Mouse (Mus musculus): ENCODE measurements around the gene Gm2174. TPM values are rescaled to one million over a fixed set of nuclear protein-coding genes. Genes with fewer than 3 reads are reported as not detected.

The Gm2174 gene
- not detected for polyA plus RNA-seq (2012; fragmentation: generic; extraction: Trizol)
- long read RNA-seq, experiment 1: 0 reads
- long read RNA-seq, experiment 2: 0 reads

- no peaks in the 10 kb centered on the region for H3K79me2 ChIP-seq (ENCODE audit: control insufficient read depth, insufficient read depth)
- no peak within 1 kb of the TSS for H3ac ChIP-seq (ENCODE audit: control insufficient read depth, insufficient read length, low read depth)
- no peak within 1 kb of the TSS for H3K4me3 ChIP-seq (ENCODE audit: insufficient read depth, poor library complexity, severe bottlenecking)
- peaks cover 5% of the 10 kb centered on the region for H3K27me3 ChIP-seq (ENCODE audit: control insufficient read depth, insufficient read depth, insufficient read length)
- H3K79me3 ChIP-seq (ENCODE audit: low read depth): no peaks in the 10 kb centered on the region
- TF ChIP-seq USF1 (IDR thresholded peaks at IDR 0.05; ENCODE audit: low read depth) (no peak), MYOG (IDR thresholded peaks at IDR 0.05; ENCODE audit: control insufficient read depth, extremely low read depth, insufficient read length) (no peak), CEBPB (IDR thresholded peaks at IDR 0.05; ENCODE audit: low read depth) (no peak), MAX (IDR thresholded peaks at IDR 0.05) (no peak), MYOD1 (IDR thresholded peaks at IDR 0.05; ENCODE audit: control insufficient read depth, insufficient read length, low read depth) (no peak), CTCF (IDR thresholded peaks at IDR 0.05; ENCODE audit: control insufficient read depth, insufficient read depth, insufficient read length) (no peak), FOSL1 (IDR thresholded peaks at IDR 0.05; ENCODE audit: insufficient read depth, low read length, poor library complexity, severe bottlenecking) (no peak)
- H3K36me3 ChIP-seq (ENCODE audit: control insufficient read depth, insufficient read depth): no peaks in the 10 kb centered on the region
Observed at GRCm38 (mm10) chrX:56447524-56448015, at the start of gene Gm2174. Gm2174 (plus strand) TSS chrX:56447965.

GRCm38 (mm10) chrX:56404646-56405045 lies 43.1 kb upstream of the Gm2174 start:
- Histone ChIP-seq H3K79me2 (ENCODE audit: control insufficient read depth, insufficient read depth) (no peaks in the 10 kb centered on the region), H3ac (ENCODE audit: control insufficient read depth, insufficient read length, low read depth) (no peak overlapping the region), H3K27me3 (ENCODE audit: control insufficient read depth, insufficient read depth, insufficient read length) (no peaks in the 10 kb centered on the region), H3K4me3 (ENCODE audit: insufficient read depth, poor library complexity, severe bottlenecking) (no peak overlapping the region), H3K36me3 (ENCODE audit: control insufficient read depth, insufficient read depth) (no peaks in the 10 kb centered on the region), H3K79me3 (ENCODE audit: low read depth) (no peaks in the 10 kb centered on the region)
- no peak for TF ChIP-seq MYOG (IDR thresholded peaks at IDR 0.05; ENCODE audit: control insufficient read depth, extremely low read depth, insufficient read length)
- TF ChIP-seq CTCF (IDR thresholded peaks at IDR 0.05; ENCODE audit: control insufficient read depth, insufficient read depth, insufficient read length): no peak
- no peak for TF ChIP-seq FOSL1 (IDR thresholded peaks at IDR 0.05; ENCODE audit: insufficient read depth, low read length, poor library complexity, severe bottlenecking)
- no peak for TF ChIP-seq MYOD1 (IDR thresholded peaks at IDR 0.05; ENCODE audit: control insufficient read depth, insufficient read length, low read depth)
- no peak for TF ChIP-seq MAX (IDR thresholded peaks at IDR 0.05)
- no peak for TF ChIP-seq CEBPB (IDR thresholded peaks at IDR 0.05; ENCODE audit: low read depth)

DNA sequence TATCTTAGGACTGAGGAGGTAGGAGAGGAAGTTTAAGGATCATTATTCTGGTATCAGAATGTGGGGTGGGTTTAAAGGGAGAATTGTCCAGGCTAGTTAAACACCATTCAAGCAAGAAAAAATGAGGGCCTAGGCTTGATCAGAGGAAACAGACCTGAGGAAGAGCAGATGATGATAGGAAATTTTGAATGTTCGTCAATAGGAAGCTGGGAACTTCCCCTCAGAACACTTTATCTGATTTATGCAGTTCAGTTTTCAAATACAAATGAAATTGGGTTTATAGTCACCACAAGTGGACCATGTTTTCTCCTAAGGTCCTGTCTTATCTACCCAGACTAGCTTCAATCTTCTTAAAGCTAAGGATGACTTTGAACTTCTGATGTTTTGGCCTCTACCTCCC lies 42.3 kb upstream of the Gm2174 start:
- TF ChIP-seq USF1 (IDR thresholded peaks at IDR 0.05; ENCODE audit: low read depth): no peak
- no peak overlapping the region for H3K4me3 ChIP-seq (ENCODE audit: insufficient read depth, poor library complexity, severe bottlenecking)

GRCm38 (mm10) chrX:56406128-56406527 lies 41.6 kb upstream of the Gm2174 start:
- Histone ChIP-seq H3K27me3 (ENCODE audit: control insufficient read depth, insufficient read depth, insufficient read length) (no peaks in the 10 kb centered on the region), H3K79me2 (ENCODE audit: control insufficient read depth, insufficient read depth) (no peaks in the 10 kb centered on the region), H3K4me3 (ENCODE audit: insufficient read depth, poor library complexity, severe bottlenecking) (no peak overlapping the region), H3K79me3 (ENCODE audit: low read depth) (no peaks in the 10 kb centered on the region), H3K36me3 (ENCODE audit: control insufficient read depth, insufficient read depth) (no peaks in the 10 kb centered on the region), H3ac (ENCODE audit: control insufficient read depth, insufficient read length, low read depth) (no peak overlapping the region)
- TF ChIP-seq MYOG (IDR thresholded peaks at IDR 0.05; ENCODE audit: control insufficient read depth, extremely low read depth, insufficient read length) (no peak), FOSL1 (IDR thresholded peaks at IDR 0.05; ENCODE audit: insufficient read depth, low read length, poor library complexity, severe bottlenecking) (no peak), USF1 (IDR thresholded peaks at IDR 0.05; ENCODE audit: low read depth) (no peak), MYOD1 (IDR thresholded peaks at IDR 0.05; ENCODE audit: control insufficient read depth, insufficient read length, low read depth) (no peak), MAX (IDR thresholded peaks at IDR 0.05) (no peak), CEBPB (IDR thresholded peaks at IDR 0.05; ENCODE audit: low read depth) (no peak), CTCF (IDR thresholded peaks at IDR 0.05; ENCODE audit: control insufficient read depth, insufficient read depth, insufficient read length) (no peak)

More for the DNA sequence above, 42.3 kb upstream of the Gm2174 start:
- H3K27me3 ChIP-seq (ENCODE audit: control insufficient read depth, insufficient read depth, insufficient read length): no peaks in the 10 kb centered on the region
- H3ac ChIP-seq (ENCODE audit: control insufficient read depth, insufficient read length, low read depth): no peak overlapping the region
- H3K79me3 ChIP-seq (ENCODE audit: low read depth): no peaks in the 10 kb centered on the region
- H3K36me3 ChIP-seq (ENCODE audit: control insufficient read depth, insufficient read depth): no peaks in the 10 kb centered on the region
- H3K79me2 ChIP-seq (ENCODE audit: control insufficient read depth, insufficient read depth): no peaks in the 10 kb centered on the region

DNA sequence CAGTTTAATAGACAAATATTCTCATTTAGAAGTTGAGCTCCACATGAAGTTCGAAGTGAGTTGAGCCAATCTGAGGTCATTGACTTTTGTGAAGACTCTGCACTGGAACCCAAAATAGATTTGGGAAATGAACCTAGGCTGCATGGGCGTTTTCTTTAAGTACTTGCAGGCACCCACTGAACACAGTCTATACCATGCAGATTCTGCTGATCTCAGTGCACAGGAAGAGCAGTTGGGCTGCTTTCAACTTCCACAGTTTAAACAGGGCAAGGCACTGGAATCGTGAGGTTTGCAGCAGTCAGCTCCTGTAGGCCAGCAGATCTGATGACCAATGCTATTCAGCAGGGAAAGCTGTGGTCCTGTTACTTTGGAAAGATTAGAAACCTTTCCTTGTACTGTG lies 31.5 kb upstream of the Gm2174 start:
- Histone ChIP-seq H3ac (ENCODE audit: control insufficient read depth, insufficient read length, low read depth) (no peak overlapping the region), H3K79me3 (ENCODE audit: low read depth) (no peaks in the 10 kb centered on the region), H3K79me2 (ENCODE audit: control insufficient read depth, insufficient read depth) (no peaks in the 10 kb centered on the region), H3K36me3 (ENCODE audit: control insufficient read depth, insufficient read depth) (no peaks in the 10 kb centered on the region), H3K4me3 (ENCODE audit: insufficient read depth, poor library complexity, severe bottlenecking) (no peak overlapping the region), H3K27me3 (ENCODE audit: control insufficient read depth, insufficient read depth, insufficient read length) (no peaks in the 10 kb centered on the region)
- TF ChIP-seq CEBPB (IDR thresholded peaks at IDR 0.05; ENCODE audit: low read depth) (no peak), MYOD1 (IDR thresholded peaks at IDR 0.05; ENCODE audit: control insufficient read depth, insufficient read length, low read depth) (no peak), FOSL1 (IDR thresholded peaks at IDR 0.05; ENCODE audit: insufficient read depth, low read length, poor library complexity, severe bottlenecking) (no peak), MYOG (IDR thresholded peaks at IDR 0.05; ENCODE audit: control insufficient read depth, extremely low read depth, insufficient read length) (no peak), CTCF (IDR thresholded peaks at IDR 0.05; ENCODE audit: control insufficient read depth, insufficient read depth, insufficient read length) (no peak), MAX (IDR thresholded peaks at IDR 0.05) (no peak), USF1 (IDR thresholded peaks at IDR 0.05; ENCODE audit: low read depth) (no peak)

GRCm38 (mm10) chrX:56417541-56417940 lies 30.2 kb upstream of the Gm2174 start:
- no peak overlapping the region for H3K4me3 ChIP-seq (ENCODE audit: insufficient read depth, poor library complexity, severe bottlenecking)

More at GRCm38 (mm10) chrX:56417541-56417940, 30.2 kb upstream of the Gm2174 start:
- TF ChIP-seq CTCF (IDR thresholded peaks at IDR 0.05; ENCODE audit: control insufficient read depth, insufficient read depth, insufficient read length) (no peak), FOSL1 (IDR thresholded peaks at IDR 0.05; ENCODE audit: insufficient read depth, low read length, poor library complexity, severe bottlenecking) (no peak)
- Histone ChIP-seq H3ac (ENCODE audit: control insufficient read depth, insufficient read length, low read depth) (no peak overlapping the region), H3K79me2 (ENCODE audit: control insufficient read depth, insufficient read depth) (no peaks in the 10 kb centered on the region), H3K79me3 (ENCODE audit: low read depth) (no peaks in the 10 kb centered on the region), H3K27me3 (ENCODE audit: control insufficient read depth, insufficient read depth, insufficient read length) (no peaks in the 10 kb centered on the region), H3K36me3 (ENCODE audit: control insufficient read depth, insufficient read depth) (no peaks in the 10 kb centered on the region)

All from C2C12 (cell line).